Mouse (Mus musculus) small intestine, adult 2 months (tissue): ENCODE results near the gene Shld1.

Experiments
- CTCF ChIP-seq: fragments of 200-500 bp; IDR thresholded peaks from 2 replicates; pipeline ENCODE4 v1.5.1; 2012; ENCODE audit warnings: low read depth, mild to moderate bottlenecking, control low read depth, inconsistent platforms, low read length, moderate library complexity, mixed read lengths; ENCODE audit not compliant: insufficient replicate concordance, insufficient read length; ENCODE audit errors: extremely low read depth
- POLR2A ChIP-seq: fragments of 200-500 bp; IDR thresholded peaks from 2 replicates; pipeline ENCODE4 v1.6.1; 2012; ENCODE audit warnings: low read depth, mild to moderate bottlenecking, control low read depth, inconsistent platforms, low read length, moderate library complexity

GRCm38 (mm10) chr2:132685001-132685400, 1.7 kb upstream of the Shld1 start:
- no peak for TF ChIP-seq CTCF
- TF ChIP-seq POLR2A, result no peak
